Mouse (Mus musculus): Measurements from ENCODE around the gene Olfr1229. TPM values are rescaled to one million over a fixed set of nuclear protein-coding genes. Genes with fewer than 3 reads are reported as not detected.

The Olfr1229 gene
- not detected for total RNA-seq (2021)

GRCm38 (mm10) chr2:89287914-89288313 is at the start of gene Olfr1229:
TSS of gene Olfr1229 (minus strand) at chr2:89288014.
- intact Hi-C loops (cut with DNase I), result no loop called here
- no peak for DNase-seq (ENCODE audit: low spot score in 2 of 2)

GRCm38 (mm10) chr2:89329575-89329974 is 41.8 kb upstream of the Olfr1229 start, which contains the start of gene Olfr1232:
TSS of gene Olfr1232 (minus strand) at chr2:89329675.
- intact Hi-C loops (cut with DNase I), result no loop called here
- DNase-seq (ENCODE audit: low spot score in 2 of 2), result no peak

GRCm38 (mm10) chr2:89306974-89307373 is 19.2 kb upstream of the Olfr1229 start, which contains the start of gene Olfr1231:
TSS of gene Olfr1231 (minus strand) at chr2:89307074.
- intact Hi-C loops (cut with DNase I), result no loop called here
- no peak for DNase-seq (ENCODE audit: low spot score in 2 of 2)

GRCm38 (mm10) chr2:89297168-89297567 is 9.4 kb upstream of the Olfr1229 start, which contains the start of gene Olfr1230:
TSS of gene Olfr1230 (minus strand) at chr2:89297268.
- intact Hi-C loops (cut with DNase I), result no loop called here
- DNase-seq (ENCODE audit: low spot score in 2 of 2), result no peak

- intact Hi-C loops (cut with DNase I), result no loop called here
- no peak for DNase-seq (ENCODE audit: low spot score in 2 of 2)
Measured at GRCm38 (mm10) chr2:89253962-89254361, 33.9 kb downstream of the Olfr1229 start, which contains the start of gene Olfr1228. TSS of gene Olfr1228 (minus strand) at chr2:89254062.

Other genes starting within 250 kb of the Olfr1229 start
- gene Olfr1218, start 226.8 kb downstream of the Olfr1229 start, total RNA-seq (2021), result not detected
- not detected for gene Olfr1219, start 204.5 kb downstream of the Olfr1229 start, total RNA-seq (2021)
- gene Olfr1220, start 181.2 kb downstream of the Olfr1229 start, total RNA-seq (2021), result not detected
- gene Olfr1221, start 170.7 kb downstream of the Olfr1229 start, total RNA-seq (2021), result not detected
- not detected for gene Olfr1222, start 155.0 kb downstream of the Olfr1229 start, total RNA-seq (2021)
- not detected for gene Olfr1223, start 136.5 kb downstream of the Olfr1229 start, total RNA-seq (2021)
- gene Olfr1224-ps1, start 123.9 kb downstream of the Olfr1229 start, total RNA-seq (2021), result not detected
- gene Olfr1225, start 113.3 kb downstream of the Olfr1229 start, total RNA-seq (2021), result not detected
- gene Olfr1226, start 88.0 kb downstream of the Olfr1229 start, total RNA-seq (2021), result not detected
- not detected for gene Olfr1228, start 34.0 kb downstream of the Olfr1229 start, total RNA-seq (2021)
- gene Olfr1230, start 9.3 kb upstream of the Olfr1229 start, total RNA-seq (2021), result not detected
- gene Olfr1231, start 19.1 kb upstream of the Olfr1229 start, total RNA-seq (2021), result not detected
- not detected for gene Olfr1232, start 41.7 kb upstream of the Olfr1229 start, total RNA-seq (2021)
- not detected for gene Olfr1233, start 54.4 kb upstream of the Olfr1229 start, total RNA-seq (2021)
- gene Olfr1234, start 76.9 kb upstream of the Olfr1229 start, total RNA-seq (2021), result not detected
- not detected for gene Olfr1238, start 121.7 kb upstream of the Olfr1229 start, total RNA-seq (2021)
- not detected for gene Olfr1239, start 132.4 kb upstream of the Olfr1229 start, total RNA-seq (2021)
- gene Olfr1240, start 155.0 kb upstream of the Olfr1229 start, total RNA-seq (2021), result not detected
- not detected for gene Olfr1241, start 199.1 kb upstream of the Olfr1229 start, total RNA-seq (2021)
- gene Olfr1242, start 210.3 kb upstream of the Olfr1229 start, total RNA-seq (2021), result not detected
- gene Olfr1243, start 243.5 kb upstream of the Olfr1229 start, total RNA-seq (2021), result not detected

Data from left cerebral cortex, postnatal 25 days (tissue).